Mouse (Mus musculus) monocyte, adult 2 months (primary cell): ENCODE data around the gene Vps72.
"Not testable (repeated sequence)": the region's sequence is repeated elsewhere in the genome, so short reads cannot be mapped to it uniquely, and the experiment has no call there.

Experiments
- DNase-seq, 2 experiments: peaks; one replicate each; pipeline ENCODE4 v3.0.0; 2022; ENCODE audit warnings: low spot score in 2 of 2, low read depth in 1 of 2

The Vps72 gene

DNA sequence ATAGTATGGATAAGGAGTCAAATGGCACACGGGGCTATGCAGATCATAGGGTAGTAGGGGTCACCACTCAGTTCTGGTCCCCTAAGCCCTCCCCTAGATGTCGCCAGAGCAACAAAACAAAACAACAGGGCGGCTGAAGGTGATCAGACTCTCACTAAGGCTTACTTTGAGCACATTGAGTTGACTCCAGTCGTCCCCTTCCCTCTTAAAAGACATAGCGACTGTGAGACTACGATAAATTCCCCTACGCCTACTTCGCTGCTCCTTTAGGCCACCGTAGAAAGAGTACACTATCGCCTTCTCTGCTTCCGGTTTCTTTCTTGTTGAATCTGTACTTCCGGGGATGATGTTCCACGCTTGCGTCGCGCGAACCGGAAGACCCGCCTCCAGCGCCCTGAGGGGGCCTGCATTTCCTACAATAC, 22.9 kb downstream of the Vps72 start, which contains the start of the genes Scnm1 and Lysmd1:
Scnm1 (minus strand) TSS at position 332 of the 422 bp plus-strand sequence.
Lysmd1 (plus strand) TSS at position 409 of the 422 bp plus-strand sequence.
- DNase-seq, result peak; percentile 75 to 79

DNA sequence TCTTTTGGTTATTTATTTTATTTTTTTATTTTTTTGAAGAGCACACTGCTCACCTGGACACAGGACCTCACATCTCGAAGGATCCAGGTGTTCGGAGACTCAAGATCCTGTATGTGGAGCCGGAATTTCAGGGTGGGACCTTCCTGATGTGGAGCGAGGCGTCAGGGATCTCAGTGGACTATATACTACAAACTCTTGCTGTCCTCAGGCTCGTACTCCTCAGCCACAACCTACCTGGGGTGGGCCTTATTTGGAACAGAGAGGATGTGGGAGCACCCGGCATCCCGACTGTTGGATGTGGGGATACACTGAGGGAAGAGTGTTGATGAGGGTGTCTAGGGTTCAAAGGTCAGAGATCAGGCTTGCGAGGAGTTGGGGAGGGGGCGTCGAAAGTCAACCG, 23.3 kb downstream of the Vps72 start:
- not testable (repeated sequence) for DNase-seq

GRCm38 (mm10) chr3:95135023-95135422, 24.2 kb downstream of the Vps72 start:
- DNase-seq, result no peak

DNA sequence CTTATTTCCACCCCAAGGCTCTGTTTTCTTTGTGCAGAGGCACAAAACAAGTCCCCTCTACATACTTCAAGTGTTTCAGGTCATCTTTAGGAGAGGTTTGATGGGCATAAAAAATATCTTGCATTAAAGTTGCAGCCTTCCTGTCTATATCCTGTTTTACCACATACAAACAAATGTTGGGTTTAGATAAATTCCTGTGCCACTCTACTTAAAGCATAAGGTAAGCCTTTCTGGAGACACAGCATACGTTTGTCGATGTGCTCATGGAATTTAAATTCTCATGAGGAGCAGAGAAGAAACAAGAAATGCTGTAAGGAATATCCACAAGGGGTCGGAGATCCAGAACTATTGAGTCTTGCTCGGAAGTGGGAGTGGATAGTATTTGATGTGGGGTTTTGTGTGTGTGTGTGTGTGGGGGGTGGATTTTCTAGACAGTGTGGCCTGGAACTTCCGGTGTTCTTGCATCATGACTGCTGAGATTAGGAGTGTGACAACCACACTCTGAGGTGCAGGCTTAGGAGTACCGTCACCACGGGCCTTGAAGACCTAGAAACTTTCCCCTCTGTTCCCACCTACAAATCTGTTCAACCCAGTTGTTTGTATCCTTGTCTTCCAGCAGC, 24.7 kb downstream of the Vps72 start:
- DNase-seq, result no peak

- DNase-seq, result no peak
Measured at GRCm38 (mm10) chr3:95136336-95136735, 25.5 kb downstream of the Vps72 start.

DNA sequence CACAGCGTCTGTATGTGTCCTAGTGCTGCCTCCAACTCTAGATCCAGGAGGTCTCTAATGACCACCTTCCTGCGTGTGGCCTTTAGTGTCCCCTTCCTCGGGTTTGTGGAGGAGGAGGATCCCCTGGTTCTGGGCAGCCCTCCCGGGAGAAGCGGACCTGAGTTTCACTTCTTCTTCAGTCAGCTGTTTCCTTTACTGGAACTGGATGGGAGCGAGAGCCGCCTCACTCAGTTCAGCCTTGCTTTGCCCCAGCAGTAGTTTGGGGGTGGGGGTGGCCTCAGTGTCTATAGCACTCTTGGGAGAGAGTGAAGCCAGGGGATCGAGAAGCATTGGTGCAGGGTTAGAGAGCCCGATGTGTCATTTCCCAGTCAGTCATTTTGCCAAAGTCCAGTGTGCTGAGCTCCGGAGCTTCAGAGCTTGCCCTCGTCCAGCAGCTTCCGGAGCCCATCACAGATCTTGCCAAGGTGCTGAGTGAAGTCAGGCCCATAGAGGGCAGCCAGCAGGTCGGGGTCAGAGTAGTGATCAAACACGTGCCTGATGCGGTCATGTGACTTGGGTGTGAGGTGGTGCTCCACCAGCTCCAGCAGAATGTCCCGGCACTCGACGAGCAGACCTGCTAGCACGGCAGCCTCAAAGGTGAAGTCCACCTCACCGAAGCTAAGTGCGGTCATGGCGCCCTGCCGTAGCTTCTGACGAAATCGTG, 28.9 kb downstream of the Vps72 start:
- DNase-seq, result peak in 1 of 2 experiments; percentile 41

- DNase-seq, result no peak
Measured at GRCm38 (mm10) chr3:95140289-95140595, 29.4 kb downstream of the Vps72 start.

- DNase-seq, result no peak
Measured at GRCm38 (mm10) chr3:95140795-95141194, 30.0 kb downstream of the Vps72 start.

DNA sequence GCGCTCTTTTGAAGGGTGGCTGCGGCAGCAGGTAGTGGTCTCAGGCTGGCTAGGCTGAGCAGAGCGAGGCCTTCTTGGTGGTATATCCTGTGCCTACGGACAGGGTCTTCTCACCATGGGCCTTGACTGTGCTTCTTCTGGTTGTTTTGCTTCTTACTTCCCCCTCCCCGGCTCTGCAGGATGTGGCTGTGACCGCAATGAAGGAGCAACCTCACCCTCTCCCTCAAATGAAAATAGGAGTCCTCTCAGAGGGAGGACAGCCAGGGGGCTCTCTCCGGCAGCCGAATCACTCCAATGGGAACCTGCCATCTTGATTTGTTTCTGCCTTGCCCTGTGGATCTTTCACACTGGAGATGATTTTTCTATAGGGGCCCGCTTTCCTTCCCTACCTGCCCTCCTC, 30.7 kb downstream of the Vps72 start:
- peak in 1 of 2 experiments; percentile 41 for DNase-seq

GRCm38 (mm10) chr3:95141952-95142616, 31.3 kb downstream of the Vps72 start, which contains the start of gene Tnfaip8l2:
Gene Tnfaip8l2 (minus strand): TSS chr3:95142360.
- peak in 1 of 2 experiments; percentile 64 for DNase-seq

GRCm38 (mm10) chr3:95142617-95143011, 31.8 kb downstream of the Vps72 start:
- DNase-seq, result peak; percentile 64 to 80

DNA sequence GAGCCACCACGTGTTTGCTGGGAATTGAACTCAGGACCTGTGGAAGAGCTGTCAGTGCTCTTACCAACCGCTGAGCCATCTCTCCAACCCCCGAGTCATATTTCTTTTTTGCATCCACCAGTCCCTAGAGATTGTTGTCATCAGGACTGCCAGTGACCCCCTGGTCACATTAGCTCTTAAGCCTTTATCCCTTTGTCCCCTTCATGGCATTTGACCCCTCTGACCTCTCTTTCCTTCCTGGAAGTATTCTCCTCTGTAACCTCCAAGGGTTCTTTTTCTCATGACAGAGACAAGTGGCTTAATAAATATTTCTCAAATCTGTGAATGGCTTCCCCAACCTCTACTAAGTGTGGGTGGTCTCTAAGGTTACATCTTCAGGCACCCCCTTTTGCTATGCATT, 37.1 kb downstream of the Vps72 start:
- DNase-seq, result no peak

GRCm38 (mm10) chr3:95153874-95154273, 43.1 kb downstream of the Vps72 start:
- peak in 1 of 2 experiments; percentile 60 for DNase-seq

- DNase-seq, result no peak
Measured at GRCm38 (mm10) chr3:95159511-95159986, 48.7 kb downstream of the Vps72 start.

- DNase-seq, result peak; percentile 52 to 69
Measured at GRCm38 (mm10) chr3:95159987-95160963, 49.5 kb downstream of the Vps72 start, which contains the start of gene Sema6c. Gene Sema6c (plus strand): TSS chr3:95160457.

DNA sequence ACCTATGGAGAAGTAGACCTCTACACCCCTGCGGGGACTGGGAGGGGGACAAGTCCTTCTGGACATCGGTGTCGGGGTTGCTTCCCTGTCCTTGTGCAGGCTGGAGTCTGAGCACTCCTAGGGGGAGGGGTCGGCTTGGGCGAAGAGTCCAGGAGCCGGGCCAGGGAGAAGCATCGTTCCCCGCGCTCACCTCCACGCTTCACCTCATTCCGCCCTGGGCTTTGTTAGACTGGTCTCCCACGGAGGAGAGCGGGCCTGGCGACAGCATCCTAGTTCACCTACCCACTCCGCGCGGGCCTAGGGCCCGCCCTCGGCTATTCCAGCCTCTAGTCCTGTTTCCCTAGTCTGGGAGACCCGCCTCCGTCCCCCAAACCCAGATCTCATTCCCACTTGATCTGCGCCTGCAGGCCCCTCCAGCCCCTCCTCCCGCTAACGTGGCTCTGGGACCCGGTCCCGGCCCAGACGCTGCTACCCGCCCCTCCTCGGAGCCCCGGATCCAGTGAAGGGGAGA, 50.3 kb downstream of the Vps72 start:
- DNase-seq, result no peak

DNA sequence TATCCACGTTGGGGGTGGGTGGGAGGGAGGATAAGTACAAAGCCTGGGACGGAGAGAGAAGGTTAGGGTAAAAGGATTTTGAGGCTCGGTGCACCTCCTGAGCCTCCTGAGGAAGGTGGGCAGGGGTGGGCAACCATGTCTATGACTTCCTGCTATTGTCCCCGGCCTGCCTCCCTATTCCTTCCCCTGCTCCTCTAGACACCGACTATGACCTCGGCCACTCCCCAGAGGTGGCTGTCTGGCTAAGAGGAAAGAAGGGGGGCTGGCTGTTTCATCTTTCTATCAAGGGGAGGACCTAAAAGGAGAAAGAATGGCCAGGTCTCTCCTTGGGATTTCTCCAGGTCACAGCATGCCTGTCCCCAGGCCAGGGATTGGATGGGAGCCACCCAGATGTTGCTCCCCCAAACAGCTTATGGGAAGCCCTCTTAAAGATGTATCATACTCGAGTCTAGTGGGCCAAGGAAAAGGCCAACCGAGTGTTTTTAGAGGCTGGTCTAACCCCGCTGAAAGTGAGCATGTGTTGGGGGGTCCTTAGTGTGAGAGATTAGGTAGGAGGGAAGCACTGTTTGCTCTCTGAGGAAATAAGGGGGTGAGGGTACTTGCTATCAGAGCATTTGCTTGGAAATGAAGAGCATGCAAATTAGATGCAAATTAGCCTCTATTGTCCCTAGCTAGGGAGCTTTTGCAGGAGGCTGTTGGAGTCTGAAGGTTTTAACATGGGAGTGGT, 51.0 kb downstream of the Vps72 start:
- no peak for DNase-seq

DNA sequence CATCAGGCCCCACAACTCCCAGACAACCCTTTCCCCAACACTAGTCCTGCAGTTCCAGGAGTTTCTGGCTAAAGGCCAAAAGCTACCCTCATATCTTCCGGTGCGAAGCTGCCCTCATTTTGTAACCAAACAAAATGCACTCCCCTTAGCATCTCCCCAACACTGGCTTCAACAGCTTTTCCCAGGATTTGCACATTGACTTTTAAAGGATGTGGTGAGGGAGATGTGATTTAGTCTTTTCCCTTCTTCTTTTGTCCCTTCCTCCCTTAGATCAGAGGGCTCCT, 51.5 kb downstream of the Vps72 start:
- no peak for DNase-seq

GRCm38 (mm10) chr3:95163419-95164255, 52.8 kb downstream of the Vps72 start:
- DNase-seq, result no peak
